Mouse (Mus musculus) limb, embryonic 13.5 days (tissue): Measurements from ENCODE around the gene Vmn2r40. TPM values are rescaled to one million over a fixed set of nuclear protein-coding genes. Genes with fewer than 3 reads are reported as not detected.
"Not testable (repeated sequence)": the region's sequence is repeated elsewhere in the genome, so short reads cannot be mapped to it uniquely, and the experiment has no call there.

Source experiments
- ATAC-seq: fragments of 200-750 bp; cut with Nextera tagmentation; 2 replicates; pipeline ENCODE4 v1.8.0; 2017; ENCODE audit warnings: low read depth, moderate number of reproducible peaks, moderate TSS enrichment; ENCODE audit not compliant: low FRiP score
- H3K27ac ChIP-seq: fragments of 300-500 bp; sonication (generic); 2 replicates; pipeline ENCODE4 v1.5.1; 2015; ENCODE audit warnings: inconsistent platforms, mild to moderate bottlenecking, moderate library complexity
- H3K27me3 ChIP-seq: fragments of 300-500 bp; sonication (generic); 2 replicates; pipeline ENCODE4 v1.6.1; 2015; ENCODE audit warnings: mild to moderate bottlenecking, inconsistent platforms
- H3K36me3 ChIP-seq: fragments of 300-500 bp; sonication (generic); 2 replicates; pipeline ENCODE4 v1.6.1; 2015; ENCODE audit warnings: inconsistent platforms, mild to moderate bottlenecking, moderate library complexity
- H3K4me1 ChIP-seq: fragments of 300-500 bp; sonication (generic); 2 replicates; pipeline ENCODE4 v1.6.1; 2015; ENCODE audit warnings: inconsistent platforms
- H3K4me2 ChIP-seq: fragments of 300-500 bp; sonication (generic); replicated peaks from 2 replicates; pipeline ENCODE4 v1.6.1; 2015; ENCODE audit warnings: inconsistent platforms, mild to moderate bottlenecking, moderate library complexity
- H3K4me3 ChIP-seq: fragments of 300-500 bp; sonication (generic); 2 replicates; pipeline ENCODE4 v1.5.1; 2015; ENCODE audit warnings: moderate library complexity, mild to moderate bottlenecking, inconsistent platforms
- H3K9ac ChIP-seq: fragments of 300-500 bp; sonication (generic); 2 replicates; pipeline ENCODE4 v1.6.1; 2015; ENCODE audit warnings: mild to moderate bottlenecking, inconsistent platforms
- H3K9me3 ChIP-seq: fragments of 300-500 bp; sonication (generic); 2 replicates; pipeline ENCODE4 v1.6.1; 2016; ENCODE audit warnings: inconsistent platforms
- WGBS: fragments of 180-500 bp; shearing (Covaris S2); methylation state at CpG from one replicate; pipeline ENCODE4 v1.1.7; 2015; 5-methylcytosine and 5-hydroxymethylcytosine counted together
- polyA plus RNA-seq: library from polyadenylated mRNA; unstranded; fragments of >200 nt; fragmentation: Nextera tagmentation; extraction: Ambion mirVana; gene quantifications from 2 replicates; pipeline ENCODE4 v1.2.1, GENCODE M21; 2015

Gene Vmn2r40
- polyA plus RNA-seq = not detected in 2 replicates

GRCm38 (mm10) chr7:8931335-8931734 lies at the start of gene Vmn2r40:
Gene Vmn2r40, minus strand, starts transcription at chr7:8931435.
- H3K27me3 ChIP-seq, H3K9ac ChIP-seq, H3K4me2 ChIP-seq, H3K4me3 ChIP-seq, H3K4me1 ChIP-seq, ATAC-seq, H3K9me3 ChIP-seq, H3K27ac ChIP-seq, H3K36me3 ChIP-seq: not testable (repeated sequence)
- WGBS = no CpG with 5 or more reads among the region's 1 CpGs

Other genes with a start within 250 kb of the Vmn2r40 start
- gene Vmn2r39, start 99.4 kb upstream of the Vmn2r40 start, polyA plus RNA-seq = not detected in 2 replicates
- not detected in 2 replicates for gene Vmn2r38, start 166.4 kb upstream of the Vmn2r40 start, polyA plus RNA-seq